Mouse (Mus musculus): ENCODE results near the gene Elmo1. TPM values are rescaled to one million over a fixed set of nuclear protein-coding genes. Genes with fewer than 3 reads are reported as not detected.

The Elmo1 gene
- polyA plus RNA-seq, 1 experiment from 2014 or later = 10.6 TPM

GRCm38 (mm10) chr13:20185847-20186213, 95.4 kb downstream of the Elmo1 start:
- Histone ChIP-seq H3K9me3 (ENCODE audit: control insufficient read depth, low read length) (no peaks in the 10 kb centered on the region), H3K27ac (ENCODE audit: low read depth, low read length) (no peak overlapping the region), H3K27me3 (replicated peaks; ENCODE audit: control insufficient read depth, insufficient read depth, low read length) (peaks cover 6% of the 10 kb centered on the region; the same call in 1 of the 2 replicates), H3K36me3 (ENCODE audit: control insufficient read depth, insufficient read depth, low read length) (no peaks in the 10 kb centered on the region), H3K4me2 (no peak overlapping the region), H3K4me3 (ENCODE audit: low read depth, low read length) (no peak overlapping the region), H3K4me1 (replicated peaks; ENCODE audit: control insufficient read depth, insufficient read depth, low read length) (peaks cover 21% of the 10 kb centered on the region; the same call in 1 of the 2 replicates), H3K9ac (ENCODE audit: low read depth, low read length) (no peak overlapping the region)
- DNase-seq (ENCODE audit: low spot score) (no peak), ATAC-seq (replicated peaks; ENCODE audit: low FRiP score) (no peak)
- 80% methylated on average over 4 of the region's 4 CpGs for WGBS

- no peaks in the 10 kb centered on the region for H3K9me3 ChIP-seq (ENCODE audit: control insufficient read depth, low read length)
- no peaks in the 10 kb centered on the region for H3K36me3 ChIP-seq (ENCODE audit: control insufficient read depth, insufficient read depth, low read length)
- H3K27ac ChIP-seq (ENCODE audit: low read depth, low read length) = no peak overlapping the region
- 71% methylated on average over 2 of the region's 2 CpGs for whole genome bisulfite sequencing
- H3K4me3 ChIP-seq (ENCODE audit: low read depth, low read length) = no peak overlapping the region
- no peak for ATAC-seq (replicated peaks; ENCODE audit: low FRiP score)
- H3K4me1 ChIP-seq (replicated peaks; ENCODE audit: control insufficient read depth, insufficient read depth, low read length) = peaks cover 21% of the 10 kb centered on the region; the same call in 1 of the 2 replicates
- H3K27me3 ChIP-seq (replicated peaks; ENCODE audit: control insufficient read depth, insufficient read depth, low read length) = no peaks in the 10 kb centered on the region
- no peak overlapping the region for H3K4me2 ChIP-seq
- DNase-seq (ENCODE audit: low spot score) = no peak
- no peak overlapping the region for H3K9ac ChIP-seq (ENCODE audit: low read depth, low read length)
Observed at GRCm38 (mm10) chr13:20187647-20188046, 97.3 kb downstream of the Elmo1 start.

- no peaks in the 10 kb centered on the region for H3K9me3 ChIP-seq (ENCODE audit: control insufficient read depth, low read length)
- 82% methylated on average over 6 of the region's 6 CpGs for WGBS
- no peak overlapping the region for H3K4me2 ChIP-seq
- DNase-seq (ENCODE audit: low spot score) = no peak
- H3K27me3 ChIP-seq (replicated peaks; ENCODE audit: control insufficient read depth, insufficient read depth, low read length) = no peaks in the 10 kb centered on the region
- H3K4me1 ChIP-seq (replicated peaks; ENCODE audit: control insufficient read depth, insufficient read depth, low read length) = peaks cover 7% of the 10 kb centered on the region; the same call in 1 of the 2 replicates
- H3K4me3 ChIP-seq (ENCODE audit: low read depth, low read length) = no peak overlapping the region
- no peaks in the 10 kb centered on the region for H3K36me3 ChIP-seq (ENCODE audit: control insufficient read depth, insufficient read depth, low read length)
- no peak for ATAC-seq (replicated peaks; ENCODE audit: low FRiP score)
- no peak overlapping the region for H3K27ac ChIP-seq (ENCODE audit: low read depth, low read length)
- no peak overlapping the region for H3K9ac ChIP-seq (ENCODE audit: low read depth, low read length)
Observed at GRCm38 (mm10) chr13:20192009-20192584, 101.7 kb downstream of the Elmo1 start.

- 77% methylated on average over 2 of the region's 2 CpGs for WGBS
- Histone ChIP-seq H3K4me1 (replicated peaks; ENCODE audit: control insufficient read depth, insufficient read depth, low read length) (no peaks in the 10 kb centered on the region), H3K27ac (ENCODE audit: low read depth, low read length) (no peak overlapping the region), H3K4me2 (no peak overlapping the region), H3K36me3 (ENCODE audit: control insufficient read depth, insufficient read depth, low read length) (no peaks in the 10 kb centered on the region), H3K9me3 (ENCODE audit: control insufficient read depth, low read length) (no peaks in the 10 kb centered on the region), H3K9ac (ENCODE audit: low read depth, low read length) (no peak overlapping the region), H3K4me3 (ENCODE audit: low read depth, low read length) (no peak overlapping the region), H3K27me3 (replicated peaks; ENCODE audit: control insufficient read depth, insufficient read depth, low read length) (no peaks in the 10 kb centered on the region)
- ATAC-seq (replicated peaks; ENCODE audit: low FRiP score) (no peak), DNase-seq (ENCODE audit: low spot score) (no peak)
Observed at GRCm38 (mm10) chr13:20200582-20200981, 110.2 kb downstream of the Elmo1 start.

- Histone ChIP-seq H3K27me3 (replicated peaks; ENCODE audit: control insufficient read depth, insufficient read depth, low read length) (no peaks in the 10 kb centered on the region), H3K4me2 (no peak overlapping the region), H3K27ac (ENCODE audit: low read depth, low read length) (no peak overlapping the region), H3K9me3 (ENCODE audit: control insufficient read depth, low read length) (no peaks in the 10 kb centered on the region), H3K9ac (ENCODE audit: low read depth, low read length) (no peak overlapping the region), H3K4me3 (ENCODE audit: low read depth, low read length) (no peak overlapping the region), H3K36me3 (ENCODE audit: control insufficient read depth, insufficient read depth, low read length) (no peaks in the 10 kb centered on the region), H3K4me1 (replicated peaks; ENCODE audit: control insufficient read depth, insufficient read depth, low read length) (no peaks in the 10 kb centered on the region)
- no peak for DNase-seq (ENCODE audit: low spot score)
- WGBS = 81% methylated on average over 4 of the region's 4 CpGs
- no peak for ATAC-seq (replicated peaks; ENCODE audit: low FRiP score)
Observed at GRCm38 (mm10) chr13:20202617-20203016, 112.2 kb downstream of the Elmo1 start.

GRCm38 (mm10) chr13:20204165-20204564, 113.8 kb downstream of the Elmo1 start:
- H3K9ac ChIP-seq (ENCODE audit: low read depth, low read length) = no peak overlapping the region
- H3K27ac ChIP-seq (ENCODE audit: low read depth, low read length) = no peak overlapping the region
- DNase-seq (ENCODE audit: low spot score) (no peak), ATAC-seq (replicated peaks; ENCODE audit: low FRiP score) (no peak)
- H3K9me3 ChIP-seq (ENCODE audit: control insufficient read depth, low read length) = no peaks in the 10 kb centered on the region
- no peak overlapping the region for H3K4me3 ChIP-seq (ENCODE audit: low read depth, low read length)
- no peaks in the 10 kb centered on the region for H3K4me1 ChIP-seq (replicated peaks; ENCODE audit: control insufficient read depth, insufficient read depth, low read length)
- no peak overlapping the region for H3K4me2 ChIP-seq
- no peaks in the 10 kb centered on the region for H3K36me3 ChIP-seq (ENCODE audit: control insufficient read depth, insufficient read depth, low read length)
- H3K27me3 ChIP-seq (replicated peaks; ENCODE audit: control insufficient read depth, insufficient read depth, low read length) = no peaks in the 10 kb centered on the region

- ATAC-seq (replicated peaks; ENCODE audit: low FRiP score) = no peak
- Histone ChIP-seq H3K27me3 (replicated peaks; ENCODE audit: control insufficient read depth, insufficient read depth, low read length) (no peaks in the 10 kb centered on the region), H3K27ac (ENCODE audit: low read depth, low read length) (no peak overlapping the region), H3K36me3 (ENCODE audit: control insufficient read depth, insufficient read depth, low read length) (no peaks in the 10 kb centered on the region), H3K4me2 (no peak overlapping the region), H3K4me3 (ENCODE audit: low read depth, low read length) (no peak overlapping the region), H3K9ac (ENCODE audit: low read depth, low read length) (no peak overlapping the region), H3K9me3 (ENCODE audit: control insufficient read depth, low read length) (no peaks in the 10 kb centered on the region), H3K4me1 (replicated peaks; ENCODE audit: control insufficient read depth, insufficient read depth, low read length) (no peaks in the 10 kb centered on the region)
- DNase-seq (ENCODE audit: low spot score) = no peak
- 83% methylated on average over 12 of the region's 12 CpGs for WGBS
Observed at GRCm38 (mm10) chr13:20205007-20205745, 114.8 kb downstream of the Elmo1 start.

GRCm38 (mm10) chr13:20205746-20206145, 115.3 kb downstream of the Elmo1 start:
- Histone ChIP-seq H3K9me3 (ENCODE audit: control insufficient read depth, low read length) (no peaks in the 10 kb centered on the region), H3K4me3 (ENCODE audit: low read depth, low read length) (no peak overlapping the region), H3K27ac (ENCODE audit: low read depth, low read length) (no peak overlapping the region), H3K9ac (ENCODE audit: low read depth, low read length) (no peak overlapping the region), H3K4me2 (no peak overlapping the region), H3K4me1 (replicated peaks; ENCODE audit: control insufficient read depth, insufficient read depth, low read length) (no peaks in the 10 kb centered on the region), H3K36me3 (ENCODE audit: control insufficient read depth, insufficient read depth, low read length) (no peaks in the 10 kb centered on the region), H3K27me3 (replicated peaks; ENCODE audit: control insufficient read depth, insufficient read depth, low read length) (no peaks in the 10 kb centered on the region)
- 88% methylated on average over 2 of the region's 2 CpGs for WGBS
- no peak for DNase-seq (ENCODE audit: low spot score)
- no peak for ATAC-seq (replicated peaks; ENCODE audit: low FRiP score)

GRCm38 (mm10) chr13:20207126-20207525, 116.7 kb downstream of the Elmo1 start:
- no peaks in the 10 kb centered on the region for H3K9me3 ChIP-seq (ENCODE audit: control insufficient read depth, low read length)
- H3K9ac ChIP-seq (ENCODE audit: low read depth, low read length) = no peak overlapping the region
- no peaks in the 10 kb centered on the region for H3K36me3 ChIP-seq (ENCODE audit: control insufficient read depth, insufficient read depth, low read length)
- ATAC-seq (replicated peaks; ENCODE audit: low FRiP score) (no peak), DNase-seq (ENCODE audit: low spot score) (no peak)
- no peak overlapping the region for H3K4me3 ChIP-seq (ENCODE audit: low read depth, low read length)
- 81% methylated on average over 5 of the region's 5 CpGs for WGBS
- H3K27me3 ChIP-seq (replicated peaks; ENCODE audit: control insufficient read depth, insufficient read depth, low read length) = no peaks in the 10 kb centered on the region
- H3K27ac ChIP-seq (ENCODE audit: low read depth, low read length) = no peak overlapping the region
- no peak overlapping the region for H3K4me2 ChIP-seq
- H3K4me1 ChIP-seq (replicated peaks; ENCODE audit: control insufficient read depth, insufficient read depth, low read length) = no peaks in the 10 kb centered on the region
